Mouse (Mus musculus): ENCODE measurements around the gene Ap1m2.

DNA sequence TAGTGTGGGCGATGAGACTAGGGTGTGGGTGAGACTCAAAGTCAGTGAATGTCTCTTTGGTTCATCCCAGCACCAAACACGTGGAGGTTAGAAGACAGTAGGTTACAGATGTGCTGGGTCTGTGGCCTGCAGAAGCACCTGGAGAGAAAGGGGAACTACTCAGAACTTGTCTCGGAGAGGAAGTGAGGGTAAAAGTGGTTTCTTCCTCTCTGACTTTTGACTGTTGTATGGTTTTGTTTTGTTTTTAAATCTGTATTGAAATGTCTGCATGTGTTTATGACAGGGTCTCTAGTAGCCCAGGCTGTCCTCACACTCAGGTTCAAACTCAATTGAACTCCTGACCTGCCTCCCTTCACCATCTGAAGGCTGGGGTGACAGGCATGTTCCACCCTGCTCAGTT lies 15.9 kb upstream of the Ap1m2 start:
- TF ChIP-seq CTCF (conservative IDR thresholded peaks at IDR 0.05; ENCODE audit: low read length) (no peak), POU5F1 (IDR thresholded peaks at IDR 0.05; ENCODE audit: borderline replicate concordance, low read length) (no peak), NANOG (IDR thresholded peaks at IDR 0.05; ENCODE audit: borderline replicate concordance, low read length) (no peak)

Measured in E14TG2a.4 (cell line).